Mouse (Mus musculus) cortical plate, adult 2 months (tissue): ENCODE results near the gene Birc5. TPM values are rescaled to one million over a fixed set of nuclear protein-coding genes. Genes with fewer than 3 reads are reported as not detected.

Experiments used
- H3K27ac ChIP-seq: fragments of 200-500 bp; 2 replicates; pipeline ENCODE4 v1.5.1; 2012; ENCODE audit warnings: low read length, control low read depth, inconsistent platforms; ENCODE audit not compliant: insufficient read depth
- H3K4me1 ChIP-seq: fragments of 200-500 bp; 2 replicates; pipeline ENCODE4 v1.6.1; 2011; ENCODE audit warnings: low read length; ENCODE audit not compliant: control insufficient read depth, insufficient read depth
- H3K4me3 ChIP-seq: fragments of 200-500 bp; 2 replicates; pipeline ENCODE4 v1.5.1; 2011; ENCODE audit warnings: mild to moderate bottlenecking, low read length, control low read depth; ENCODE audit not compliant: insufficient read depth
- CTCF ChIP-seq: fragments of 200-500 bp; IDR thresholded peaks from 2 replicates; pipeline ENCODE4 v1.5.1; 2011; ENCODE audit warnings: mild to moderate bottlenecking, control low read depth, low read length; ENCODE audit not compliant: insufficient read depth; ENCODE audit errors: extremely low read depth
- POLR2A ChIP-seq: fragments of 200-500 bp; IDR thresholded peaks from 2 replicates; pipeline ENCODE4 v1.6.1; 2011; ENCODE audit warnings: mild to moderate bottlenecking, low read length, control low read depth; ENCODE audit not compliant: insufficient read depth; ENCODE audit errors: extremely low read depth
- polyA plus RNA-seq: library from polyadenylated mRNA; depleted of rRNA; stranded (reverse); fragments of >200 nt; gene quantifications from 2 replicates; pipeline ENCODE4 v1.2.3, GENCODE M21; 2012; rRNA removed

Birc5 gene
- polyA plus RNA-seq, 1 experiment: 2.2 TPM

- no peak overlapping the region for H3K27ac ChIP-seq
- TF ChIP-seq POLR2A (no peak), CTCF (no peak)
- H3K4me3 ChIP-seq: no peak overlapping the region; the same call in 1 of the 2 replicates
Measured at GRCm38 (mm10) chr11:117888853-117889822, 40.1 kb downstream of the Birc5 start.

GRCm38 (mm10) chr11:117889887-117890340 lies 40.9 kb downstream of the Birc5 start:
- TF ChIP-seq POLR2A: no peak
- no peak for TF ChIP-seq CTCF
- no peak overlapping the region for H3K27ac ChIP-seq
- H3K4me1 ChIP-seq: no peaks in the 10 kb centered on the region
- no peak overlapping the region for H3K4me3 ChIP-seq

More at GRCm38 (mm10) chr11:117888853-117889822, 40.1 kb downstream of the Birc5 start:
- H3K4me1 ChIP-seq: no peaks in the 10 kb centered on the region

- no peak for TF ChIP-seq CTCF
- no peak for TF ChIP-seq POLR2A
- Histone ChIP-seq H3K4me1 (no peaks in the 10 kb centered on the region), H3K27ac (no peak overlapping the region)
Measured at GRCm38 (mm10) chr11:117890519-117891282, 41.6 kb downstream of the Birc5 start.

GRCm38 (mm10) chr11:117891581-117892175 lies 42.6 kb downstream of the Birc5 start:
- TF ChIP-seq POLR2A (no peak), CTCF (no peak)
- H3K4me3 ChIP-seq: no peak overlapping the region

More at GRCm38 (mm10) chr11:117890519-117891282, 41.6 kb downstream of the Birc5 start:
- H3K4me3 ChIP-seq: no peak overlapping the region

GRCm38 (mm10) chr11:117892199-117892598 lies 43.1 kb downstream of the Birc5 start:
- Histone ChIP-seq H3K4me1 (no peaks in the 10 kb centered on the region), H3K4me3 (no peak overlapping the region), H3K27ac (no peak overlapping the region)
- TF ChIP-seq CTCF: no peak
- no peak for TF ChIP-seq POLR2A

More at GRCm38 (mm10) chr11:117891581-117892175, 42.6 kb downstream of the Birc5 start:
- Histone ChIP-seq H3K4me1 (no peaks in the 10 kb centered on the region), H3K27ac (no peak overlapping the region)

GRCm38 (mm10) chr11:117894676-117895075 lies 45.6 kb downstream of the Birc5 start:
- Histone ChIP-seq H3K27ac (no peak overlapping the region), H3K4me1 (no peaks in the 10 kb centered on the region), H3K4me3 (no peak overlapping the region)
- TF ChIP-seq POLR2A (no peak), CTCF (no peak)

GRCm38 (mm10) chr11:117896533-117896932 lies 47.5 kb downstream of the Birc5 start:
- no peak overlapping the region for H3K27ac ChIP-seq
- TF ChIP-seq CTCF: no peak
- H3K4me3 ChIP-seq: no peak overlapping the region
- no peaks in the 10 kb centered on the region for H3K4me1 ChIP-seq

- H3K27ac ChIP-seq: no peak overlapping the region
- H3K4me1 ChIP-seq: no peaks in the 10 kb centered on the region
- H3K4me3 ChIP-seq: no peak overlapping the region
- TF ChIP-seq POLR2A: no peak
- no peak for TF ChIP-seq CTCF
Measured at GRCm38 (mm10) chr11:117902282-117902681, 53.2 kb downstream of the Birc5 start.

GRCm38 (mm10) chr11:117904442-117904841 lies 55.4 kb downstream of the Birc5 start:
- no peak for TF ChIP-seq POLR2A
- TF ChIP-seq CTCF: no peak
- Histone ChIP-seq H3K27ac (no peak overlapping the region), H3K4me1 (no peaks in the 10 kb centered on the region), H3K4me3 (no peak overlapping the region)

Other genes starting within 250 kb of the Birc5 start
- 46.9 and 54.7 TPM in 2 replicates for gene Tnrc6c, start 195.0 kb upstream of the Birc5 start, polyA plus RNA-seq
- 0.54 and 0.79 TPM in 2 replicates for gene Tmc8, start 67.2 kb upstream of the Birc5 start, polyA plus RNA-seq
- 9.1 and 9.7 TPM in 2 replicates for gene Tmc6, start 67.1 kb upstream of the Birc5 start, polyA plus RNA-seq
- 0.47 and 0.50 TPM in 2 replicates for gene 6030468B19Rik, start 51.6 kb upstream of the Birc5 start, polyA plus RNA-seq
- gene Gm20708, start 39.6 kb upstream of the Birc5 start, polyA plus RNA-seq: 0.86 and 1.1 TPM in 2 replicates
- gene Syngr2, start 39.6 kb upstream of the Birc5 start, polyA plus RNA-seq: 10.6 and 13.5 TPM in 2 replicates
- 4.4 TPM in 2 replicates for gene Afmid, start 23.3 kb upstream of the Birc5 start, polyA plus RNA-seq
- 1.0 and 1.9 TPM in 2 replicates for gene Tk1, start 23.2 kb upstream of the Birc5 start, polyA plus RNA-seq
- gene Tmem235, start 11.5 kb downstream of the Birc5 start, polyA plus RNA-seq: 0.04 TPM in 1 of 2 replicates, not detected in the other
- 9.0 and 11.5 TPM in 2 replicates for gene Tha1, start 24.2 kb downstream of the Birc5 start, polyA plus RNA-seq
- gene Socs3, start 120.8 kb downstream of the Birc5 start, polyA plus RNA-seq: 5.0 TPM in 2 replicates
- 81.6 and 86.6 TPM in 2 replicates for gene Pgs1, start 137.0 kb downstream of the Birc5 start, polyA plus RNA-seq